Mouse (Mus musculus) spleen, adult 2 months (tissue): ENCODE results near the gene Fgfr2.

Source experiments
- CTCF ChIP-seq: fragments of 200-500 bp; IDR thresholded peaks from 2 replicates; pipeline ENCODE4 v1.5.1; 2011; ENCODE audit warnings: mild to moderate bottlenecking, inconsistent platforms; ENCODE audit not compliant: insufficient read depth, insufficient read length, insufficient replicate concordance; ENCODE audit errors: extremely low read depth
- POLR2A ChIP-seq: fragments of 200-500 bp; IDR thresholded peaks from 2 replicates; pipeline ENCODE4 v1.6.1; 2011; ENCODE audit warnings: low read depth, low read length, inconsistent platforms

- TF ChIP-seq CTCF (no peak), POLR2A (no peak)
Measured at GRCm38 (mm10) chr7:133072535-133072934, 50.6 kb downstream of the Fgfr2 start.
